Comparison of ENCODE assay signal across 19 mouse cellular contexts in the genomic region with DNA sequence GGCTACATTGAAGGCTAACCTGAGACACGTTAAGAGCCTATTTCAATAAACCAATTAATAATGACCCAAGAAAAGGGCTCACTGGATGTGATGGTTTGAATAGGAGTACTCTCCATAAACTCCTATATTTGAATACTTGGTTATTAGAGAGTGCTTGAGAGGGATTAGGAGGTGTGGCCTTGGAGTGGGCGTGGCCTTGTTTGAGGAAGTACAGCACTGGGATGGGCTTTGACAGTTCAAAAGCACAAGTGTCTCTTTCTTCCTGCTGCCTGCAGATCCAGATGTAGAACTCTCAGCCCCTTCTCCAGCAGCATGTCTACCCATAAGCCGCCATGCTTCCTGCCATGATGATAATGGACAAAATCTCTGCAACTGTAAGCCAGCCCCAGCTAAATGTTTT.
DNase-seq lines count a peak whose midpoint lies in the region; ATAC-seq and TF ChIP-seq lines count a peak whose summit lies in the region.
"Had no signal": no experiment of that assay in that cellular context is flagged by ENCODE, and none has a peak within 500 bp of the region (broad histone marks: within the 10 kb centered on the region; RNA-seq: fewer than 3 reads in every experiment).

No protein-coding gene starts in this region.

- in situ Hi-C loops in CH12.LX (cut with MboI; ENCODE audit: low pct_ligation_motif_present, low pct_unique_long_range_greater_than_20kb, low sequenced_read_pairs), result no loop called here

- no peak for TF ChIP-seq POLR2A in CH12.LX (IDR thresholded peaks at IDR 0.05; ENCODE audit: low read depth, low read length)

- DNase-seq in thymus, postnatal 14 days, result peak; percentile 11
- DNase-seq in thymus, postnatal 25 days, result no peak
- DNase-seq in CH12.LX (ENCODE audit: extremely low read depth), result peak; percentile 17
- peak; percentile 31 for DNase-seq in R1 (ENCODE audit: low read depth, low spot score)
- DNase-seq in midbrain, embryonic 11.5 days (ENCODE audit: low spot score, missing footprints), result no peak
- DNase-seq in liver, postnatal 0 days, result no peak
- DNase-seq: adrenal gland, postnatal 25 days; cerebellum, adult 18-20 months; cerebellum, adult 9-11 months; cerebellum, postnatal 36 days; forebrain, postnatal 0 days; gastrocnemius, postnatal 36 days; heart, adult 11 months; heart, postnatal 36 days had no signal

- no peak overlapping the region for H3K9ac ChIP-seq in CH12.LX (ENCODE audit: insufficient read depth, low read depth)
- no peak overlapping the region for H3K9ac ChIP-seq in midbrain, embryonic 11.5 days (ENCODE audit: low read length)
- no peak overlapping the region for H3K9ac ChIP-seq in liver, postnatal 0 days (replicated peaks)
- H3K9ac ChIP-seq: forebrain, embryonic 13.5 days; forebrain, postnatal 0 days; heart, embryonic 13.5 days; hindbrain, embryonic 15.5 days had no signal

- no peak overlapping the region for H3K27ac ChIP-seq in CH12.LX (ENCODE audit: insufficient read depth, low read depth)
- no peak overlapping the region for H3K27ac ChIP-seq in midbrain, embryonic 11.5 days (ENCODE audit: low read depth, low read length)
- no peak overlapping the region for H3K27ac ChIP-seq in liver, postnatal 0 days (ENCODE audit: low read depth)
- H3K27ac ChIP-seq: embryonic facial prominence, embryonic 10.5 days; forebrain, embryonic 13.5 days; heart, embryonic 13.5 days; hindbrain, embryonic 15.5 days had no signal

- H3K9me3 ChIP-seq in CH12.LX (replicated peaks; ENCODE audit: low read length), result no peaks in the 10 kb centered on the region
- no peaks in the 10 kb centered on the region for H3K9me3 ChIP-seq in midbrain, embryonic 11.5 days (ENCODE audit: control insufficient read depth, low read length)
- H3K9me3 ChIP-seq in liver, postnatal 0 days (ENCODE audit: low read length), result no peaks in the 10 kb centered on the region
- H3K9me3 ChIP-seq: embryonic facial prominence, embryonic 10.5 days; forebrain, embryonic 13.5 days; heart, embryonic 13.5 days; hindbrain, embryonic 15.5 days had no signal

- TF ChIP-seq CTCF in CH12.LX (conservative IDR thresholded peaks at IDR 0.05 in 1 of 2, IDR thresholded peaks at IDR 0.05 in 1 of 2; ENCODE audit: low read depth in 2 of 2, low read length in 2 of 2), result no peak
- TF ChIP-seq CTCF in liver, postnatal 0 days (IDR thresholded peaks at IDR 0.05; ENCODE audit: low read depth), result no peak

- no peak for TF ChIP-seq EP300 in CH12.LX (IDR thresholded peaks at IDR 0.05; ENCODE audit: low read length)
- TF ChIP-seq EP300 in liver, postnatal 0 days (IDR thresholded peaks at IDR 0.05; ENCODE audit: low read depth), result no peak

- H3K4me2 ChIP-seq in CH12.LX (ENCODE audit: insufficient read depth, low read depth, poor library complexity, severe bottlenecking), result no peak overlapping the region
- no peak overlapping the region for H3K4me2 ChIP-seq in midbrain, embryonic 11.5 days
- no peak overlapping the region for H3K4me2 ChIP-seq in liver, postnatal 0 days (ENCODE audit: low read depth, low read length)
- H3K4me2 ChIP-seq: forebrain, embryonic 13.5 days; heart, embryonic 13.5 days; hindbrain, embryonic 15.5 days had no signal

- H3K27me3 ChIP-seq in CH12.LX (replicated peaks), result peaks cover 76% of the 10 kb centered on the region
- no peaks in the 10 kb centered on the region for H3K27me3 ChIP-seq in midbrain, embryonic 11.5 days (ENCODE audit: control insufficient read depth, insufficient read depth, low read length)
- H3K27me3 ChIP-seq in liver, postnatal 0 days (ENCODE audit: insufficient read depth, low read length), result no peaks in the 10 kb centered on the region; the same call in 1 of the 2 replicates
- H3K27me3 ChIP-seq: forebrain, embryonic 13.5 days; heart, embryonic 13.5 days; hindbrain, embryonic 15.5 days had no signal

- H3K36me3 ChIP-seq in CH12.LX (replicated peaks in 1 of 2; ENCODE audit: control insufficient read depth in 1 of 2, insufficient read depth in 1 of 2, low read length in 1 of 2), result no peaks in the 10 kb centered on the region
- no peaks in the 10 kb centered on the region for H3K36me3 ChIP-seq in midbrain, embryonic 11.5 days (ENCODE audit: control insufficient read depth, insufficient read depth, low read length)
- H3K36me3 ChIP-seq in liver, postnatal 0 days (replicated peaks; ENCODE audit: insufficient read depth, low read length), result no peaks in the 10 kb centered on the region
- H3K36me3 ChIP-seq: embryonic facial prominence, embryonic 10.5 days; heart, embryonic 13.5 days; hindbrain, embryonic 15.5 days had no signal

- no peak for TF ChIP-seq RAD21 in CH12.LX (IDR thresholded peaks at IDR 0.05; ENCODE audit: low read depth, low read length)

- no peaks in the 10 kb centered on the region for H3K79me2 ChIP-seq in CH12.LX (replicated peaks; ENCODE audit: control insufficient read depth, extremely low read depth, insufficient read depth, poor library complexity, severe bottlenecking)

- ATAC-seq in midbrain, embryonic 11.5 days (ENCODE audit: low FRiP score), result no peak
- no peak for ATAC-seq in liver, postnatal 0 days
- ATAC-seq: activated CD4-positive, CD25-positive, alpha-beta regulatory T cell, adult 4 months; forebrain, embryonic 13.5 days; forebrain, postnatal 0 days had no signal

- H3K4me3 ChIP-seq in CH12.LX (replicated peaks in 1 of 3; ENCODE audit: low read depth in 2 of 3, low read length in 2 of 3, poor library complexity in 1 of 3), result no peak overlapping the region
- H3K4me3 ChIP-seq in midbrain, embryonic 11.5 days (ENCODE audit: low read depth, low read length), result no peak overlapping the region
- H3K4me3 ChIP-seq in liver, postnatal 0 days (ENCODE audit: low read depth, low read length), result no peak overlapping the region
- H3K4me3 ChIP-seq: embryonic facial prominence, embryonic 10.5 days; forebrain, embryonic 13.5 days; heart, embryonic 13.5 days; hindbrain, embryonic 15.5 days had no signal

- WGBS in midbrain, embryonic 11.5 days, result 73% methylated on average over 3 of the region's 3 CpGs
- 58% methylated on average over 3 of the region's 3 CpGs for WGBS in liver, postnatal 0 days (ENCODE audit: insufficient replicate concordance)

- dilution Hi-C loops in CH12.LX (cut with MboI; ENCODE audit: extremely low pct_ligation_motif_present, extremely low pct_unique_long_range_greater_than_20kb, low sequenced_read_pairs), result no loop called here

- no peaks in the 10 kb centered on the region for H3K4me1 ChIP-seq in CH12.LX (ENCODE audit: control insufficient read depth in 1 of 2, insufficient read depth in 2 of 2)
- H3K4me1 ChIP-seq in midbrain, embryonic 11.5 days (ENCODE audit: control insufficient read depth, insufficient read depth, low read length), result peaks cover 11% of the 10 kb centered on the region; the same call in 1 of the 2 replicates
- H3K4me1 ChIP-seq in liver, postnatal 0 days (ENCODE audit: insufficient read depth), result peaks cover 7% of the 10 kb centered on the region; the same call in 1 of the 2 replicates
- H3K4me1 ChIP-seq: forebrain, embryonic 13.5 days had no signal

TF ChIP-seq in CH12.LX, 34 proteins besides CTCF, POLR2A, EP300 and RAD21:
- no peak for TF ChIP-seq MAZ (IDR thresholded peaks at IDR 0.05; ENCODE audit: low read depth, low read length)
- TF ChIP-seq KAT2A (IDR thresholded peaks at IDR 0.05; ENCODE audit: insufficient replicate concordance, low read length), result no peak
- TF ChIP-seq POLR2AphosphoS2 (IDR thresholded peaks at IDR 0.05; ENCODE audit: low read depth, low read length), result no peak
- TF ChIP-seq ZKSCAN1 (IDR thresholded peaks at IDR 0.05; ENCODE audit: borderline replicate concordance, low read depth, low read length), result no peak
- no peak for TF ChIP-seq MAFK (IDR thresholded peaks at IDR 0.05; ENCODE audit: insufficient replicate concordance, low read length)
- no peak for TF ChIP-seq RCOR1 (conservative IDR thresholded peaks at IDR 0.05; ENCODE audit: low read depth, low read length)
- no peak for TF ChIP-seq CHD2 (IDR thresholded peaks at IDR 0.05; ENCODE audit: low read length)
- no peak for TF ChIP-seq JUN (IDR thresholded peaks at IDR 0.05; ENCODE audit: insufficient read depth, low read depth, low read length)
- TF ChIP-seq ELF1 (IDR thresholded peaks at IDR 0.05; ENCODE audit: low read depth, low read length), result no peak
- no peak for TF ChIP-seq MXI1 (IDR thresholded peaks at IDR 0.05; ENCODE audit: low read depth, low read length)
- TF ChIP-seq UBTF (IDR thresholded peaks at IDR 0.05; ENCODE audit: low read depth, low read length), result no peak
- no peak for TF ChIP-seq MYC (IDR thresholded peaks at IDR 0.05; ENCODE audit: low read depth, low read length)
- no peak for TF ChIP-seq BHLHE40 (IDR thresholded peaks at IDR 0.05; ENCODE audit: low read depth, low read length)
- TF ChIP-seq USF2 (conservative IDR thresholded peaks at IDR 0.05; ENCODE audit: low read depth, low read length), result no peak
- TF ChIP-seq SMC3 (IDR thresholded peaks at IDR 0.05; ENCODE audit: low read depth, low read length), result no peak

Comparison
In these comparisons a context has a peak if more than half of its experiments do, and no peak if none do; other contexts are left out.
1. DNase-seq: peak in thymus, postnatal 14 days (single experiment), CH12.LX (single experiment) and R1 (single experiment); none in thymus, postnatal 25 days (single experiment), midbrain, embryonic 11.5 days (single experiment) and liver, postnatal 0 days (single experiment).